Mouse (Mus musculus): ENCODE results near the gene Mettl1.

Mettl1 gene

GRCm38 (mm10) chr10:127080901-127081780 lies 39.9 kb downstream of the Mettl1 start:
- TF ChIP-seq POU5F1 (IDR thresholded peaks at IDR 0.05; ENCODE audit: borderline replicate concordance, low read length) = no peak
- TF ChIP-seq CTCF (conservative IDR thresholded peaks at IDR 0.05; ENCODE audit: low read length) = no peak
- TF ChIP-seq NANOG (IDR thresholded peaks at IDR 0.05; ENCODE audit: borderline replicate concordance, low read length) = no peak
- Histone ChIP-seq H3K4me1 (replicated peaks; ENCODE audit: low read depth, low read length) (peaks cover 44% of the 10 kb centered on the region), H3K27me3 (ENCODE audit: insufficient read depth, low read length) (peaks cover 86% of the 10 kb centered on the region), H3K9me3 (ENCODE audit: low read length) (no peaks in the 10 kb centered on the region), H3K36me3 (ENCODE audit: insufficient read depth, low read length) (no peaks in the 10 kb centered on the region), H3K4me3 (replicated peaks; ENCODE audit: low read length) (peak overlapping the region; percentile 77)

- Histone ChIP-seq H3K4me3 (replicated peaks; ENCODE audit: low read length) (peak overlapping the region; percentile 77), H3K36me3 (ENCODE audit: insufficient read depth, low read length) (no peaks in the 10 kb centered on the region), H3K4me1 (replicated peaks; ENCODE audit: low read depth, low read length) (peaks cover 43% of the 10 kb centered on the region), H3K9me3 (ENCODE audit: low read length) (no peaks in the 10 kb centered on the region), H3K27me3 (ENCODE audit: insufficient read depth, low read length) (peaks cover 86% of the 10 kb centered on the region)
- TF ChIP-seq CTCF (conservative IDR thresholded peaks at IDR 0.05; ENCODE audit: low read length) = no peak
- no peak for TF ChIP-seq POU5F1 (IDR thresholded peaks at IDR 0.05; ENCODE audit: borderline replicate concordance, low read length)
- no peak for TF ChIP-seq NANOG (IDR thresholded peaks at IDR 0.05; ENCODE audit: borderline replicate concordance, low read length)
Measured at GRCm38 (mm10) chr10:127081996-127082620, 40.9 kb downstream of the Mettl1 start.

- Histone ChIP-seq H3K4me1 (replicated peaks; ENCODE audit: low read depth, low read length) (peaks cover 30% of the 10 kb centered on the region), H3K27me3 (ENCODE audit: insufficient read depth, low read length) (peaks cover 86% of the 10 kb centered on the region), H3K4me3 (replicated peaks; ENCODE audit: low read length) (no peak overlapping the region), H3K9me3 (ENCODE audit: low read length) (no peaks in the 10 kb centered on the region), H3K36me3 (ENCODE audit: insufficient read depth, low read length) (no peaks in the 10 kb centered on the region)
- TF ChIP-seq NANOG (IDR thresholded peaks at IDR 0.05; ENCODE audit: borderline replicate concordance, low read length) (no peak), POU5F1 (IDR thresholded peaks at IDR 0.05; ENCODE audit: borderline replicate concordance, low read length) (no peak), CTCF (conservative IDR thresholded peaks at IDR 0.05; ENCODE audit: low read length) (no peak)
Measured at GRCm38 (mm10) chr10:127083292-127083914, 42.2 kb downstream of the Mettl1 start.

GRCm38 (mm10) chr10:127083915-127084306 lies 42.7 kb downstream of the Mettl1 start:
- H3K9me3 ChIP-seq (ENCODE audit: low read length) = no peaks in the 10 kb centered on the region
- H3K27me3 ChIP-seq (ENCODE audit: insufficient read depth, low read length) = peaks cover 87% of the 10 kb centered on the region
- TF ChIP-seq POU5F1 (IDR thresholded peaks at IDR 0.05; ENCODE audit: borderline replicate concordance, low read length) (no peak), CTCF (conservative IDR thresholded peaks at IDR 0.05; ENCODE audit: low read length) (no peak), NANOG (IDR thresholded peaks at IDR 0.05; ENCODE audit: borderline replicate concordance, low read length) (no peak)
- H3K4me1 ChIP-seq (replicated peaks; ENCODE audit: low read depth, low read length) = peaks cover 28% of the 10 kb centered on the region
- no peak overlapping the region for H3K4me3 ChIP-seq (replicated peaks; ENCODE audit: low read length)
- H3K36me3 ChIP-seq (ENCODE audit: insufficient read depth, low read length) = no peaks in the 10 kb centered on the region

DNA sequence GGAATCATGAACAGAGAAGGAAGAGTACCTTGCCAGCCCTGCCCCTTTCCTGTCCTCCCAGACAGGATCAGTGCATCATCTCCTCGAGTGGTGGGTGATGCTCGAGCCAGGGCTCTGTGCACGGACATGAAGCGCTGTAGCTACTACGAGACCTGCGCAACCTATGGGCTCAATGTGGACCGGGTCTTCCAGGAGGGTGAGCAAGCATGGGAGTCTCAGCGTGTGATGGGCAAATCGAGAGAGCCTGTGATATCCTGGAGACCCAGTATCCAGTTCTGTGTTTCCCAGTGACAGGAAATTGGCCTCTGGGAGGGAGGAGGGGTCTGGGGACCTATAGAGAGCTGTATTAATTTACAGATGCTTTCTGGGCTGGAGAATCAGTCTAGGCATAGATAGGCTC lies 43.8 kb downstream of the Mettl1 start:
- H3K4me1 ChIP-seq (replicated peaks; ENCODE audit: low read depth, low read length) = peaks cover 23% of the 10 kb centered on the region
- peaks cover 87% of the 10 kb centered on the region for H3K27me3 ChIP-seq (ENCODE audit: insufficient read depth, low read length)
- TF ChIP-seq POU5F1 (IDR thresholded peaks at IDR 0.05; ENCODE audit: borderline replicate concordance, low read length) (no peak), CTCF (conservative IDR thresholded peaks at IDR 0.05; ENCODE audit: low read length) (no peak), NANOG (IDR thresholded peaks at IDR 0.05; ENCODE audit: borderline replicate concordance, low read length) (no peak)
- no peak overlapping the region for H3K4me3 ChIP-seq (replicated peaks; ENCODE audit: low read length)
- no peaks in the 10 kb centered on the region for H3K9me3 ChIP-seq (ENCODE audit: low read length)
- no peaks in the 10 kb centered on the region for H3K36me3 ChIP-seq (ENCODE audit: insufficient read depth, low read length)

- Histone ChIP-seq H3K9me3 (ENCODE audit: low read length) (no peaks in the 10 kb centered on the region), H3K4me1 (replicated peaks; ENCODE audit: low read depth, low read length) (peaks cover 23% of the 10 kb centered on the region), H3K4me3 (replicated peaks; ENCODE audit: low read length) (no peak overlapping the region), H3K36me3 (ENCODE audit: insufficient read depth, low read length) (no peaks in the 10 kb centered on the region), H3K27me3 (ENCODE audit: insufficient read depth, low read length) (peaks cover 87% of the 10 kb centered on the region)
- TF ChIP-seq POU5F1 (IDR thresholded peaks at IDR 0.05; ENCODE audit: borderline replicate concordance, low read length) (no peak), CTCF (conservative IDR thresholded peaks at IDR 0.05; ENCODE audit: low read length) (no peak), NANOG (IDR thresholded peaks at IDR 0.05; ENCODE audit: borderline replicate concordance, low read length) (no peak)
Measured at GRCm38 (mm10) chr10:127085633-127086032, 44.4 kb downstream of the Mettl1 start.

DNA sequence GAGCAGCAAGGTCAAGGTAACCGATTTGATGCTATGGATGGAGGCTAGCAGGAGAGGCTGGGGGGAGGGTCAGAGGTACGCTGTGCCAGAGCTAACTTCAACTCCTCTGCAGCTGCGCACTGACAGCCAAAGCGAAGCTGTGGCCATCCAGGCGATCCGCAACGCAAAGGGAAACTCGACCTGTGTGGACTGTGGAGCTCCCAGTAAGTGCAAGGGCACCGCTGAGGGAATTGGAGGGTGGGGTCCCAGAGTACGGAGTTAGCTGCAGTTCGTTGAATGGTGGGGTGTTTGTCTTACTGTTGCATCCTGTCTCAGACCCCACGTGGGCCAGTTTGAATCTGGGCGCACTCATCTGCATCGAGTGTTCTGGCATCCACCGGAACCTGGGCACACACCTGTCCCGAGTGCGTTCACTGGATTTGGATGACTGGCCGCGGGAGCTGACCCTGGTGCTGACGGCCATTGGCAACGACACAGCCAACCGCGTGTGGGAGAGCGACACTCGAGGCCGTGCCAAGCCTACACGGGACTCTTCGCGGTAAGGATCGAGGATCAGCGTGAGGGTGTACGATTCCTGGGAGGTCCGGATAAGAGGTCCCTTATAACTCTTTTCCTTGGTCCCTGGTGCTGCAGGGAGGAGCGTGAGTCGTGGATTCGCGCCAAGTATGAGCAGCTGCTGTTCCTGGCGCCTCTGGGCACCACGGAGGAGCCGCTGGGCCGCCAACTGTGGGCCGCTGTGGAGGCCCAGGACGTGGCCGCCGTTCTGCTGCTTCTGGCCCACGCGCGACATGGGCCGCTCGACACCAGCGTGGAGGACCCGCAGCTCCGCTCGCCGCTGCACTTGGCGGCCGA lies 49.6 kb downstream of the Mettl1 start:
- H3K4me3 ChIP-seq (replicated peaks; ENCODE audit: low read length) = peak overlapping the region; percentile 72
- TF ChIP-seq POU5F1 (IDR thresholded peaks at IDR 0.05; ENCODE audit: borderline replicate concordance, low read length) (no peak), CTCF (conservative IDR thresholded peaks at IDR 0.05; ENCODE audit: low read length) (no peak), NANOG (IDR thresholded peaks at IDR 0.05; ENCODE audit: borderline replicate concordance, low read length) (no peak)
- H3K36me3 ChIP-seq (ENCODE audit: insufficient read depth, low read length) = peaks cover 12% of the 10 kb centered on the region
- peaks cover 36% of the 10 kb centered on the region for H3K4me1 ChIP-seq (replicated peaks; ENCODE audit: low read depth, low read length)
- H3K27me3 ChIP-seq (ENCODE audit: insufficient read depth, low read length) = peaks cover 78% of the 10 kb centered on the region
- no peaks in the 10 kb centered on the region for H3K9me3 ChIP-seq (ENCODE audit: low read length)

Measured in E14TG2a.4 (cell line).